Mouse (Mus musculus) myocyte (in vitro differentiated cells): ENCODE measurements around the gene Gid8. TPM values are rescaled to one million over a fixed set of nuclear protein-coding genes. Genes with fewer than 3 reads are reported as not detected.
A peak's percentile ranks its signal among the peaks of the same experiment; 100 is the strongest.

Source experiments
- H3K27me3 ChIP-seq: one replicate; pipeline ENCODE4 v1.6.1; 2011; ENCODE audit not compliant: control insufficient read depth, insufficient read depth, insufficient read length
- H3K36me3 ChIP-seq: one replicate; pipeline ENCODE4 v1.6.1; 2011; ENCODE audit not compliant: control insufficient read depth, insufficient read depth
- H3K4me2 ChIP-seq: one replicate; pipeline ENCODE4 v1.6.1; 2011; ENCODE audit warnings: low read depth, control low read depth
- H3K4me3 ChIP-seq: one replicate; pipeline ENCODE4 v1.5.1; 2011; ENCODE audit warnings: mild to moderate bottlenecking, control low read depth, moderate library complexity
- H3K79me2 ChIP-seq: one replicate; pipeline ENCODE4 v1.6.1; 2011; ENCODE audit not compliant: control insufficient read depth, insufficient read depth
- H3ac ChIP-seq: one replicate; pipeline ENCODE4 v1.6.1; 2011; ENCODE audit not compliant: control insufficient read depth, insufficient read length
- CEBPB ChIP-seq: IDR thresholded peaks from 2 replicates; pipeline ENCODE4 v1.6.1; 2011; ENCODE audit warnings: mild to moderate bottlenecking, moderate library complexity; ENCODE audit not compliant: poor library complexity, insufficient read depth, severe bottlenecking
- E2F4 ChIP-seq: IDR thresholded peaks from one replicate; pipeline ENCODE4 v1.6.1; 2011; ENCODE audit warnings: mild to moderate bottlenecking, control low read depth, moderate library complexity; ENCODE audit not compliant: insufficient read depth
- MAX ChIP-seq: IDR thresholded peaks from one replicate; pipeline ENCODE4 v1.6.1; 2011; ENCODE audit warnings: low read depth, mild to moderate bottlenecking, control low read depth
- MYOD1 ChIP-seq, 3 experiments: IDR thresholded peaks; one replicate each; pipeline ENCODE4 v1.6.1; 2011; ENCODE audit warnings: control low read depth in 2 of 3, low read depth in 2 of 3, mild to moderate bottlenecking in 2 of 3, moderate library complexity in 1 of 3; ENCODE audit not compliant: insufficient read length in 2 of 3, control insufficient read depth in 1 of 3
- MYOG ChIP-seq, 3 experiments: IDR thresholded peaks; one replicate each; pipeline ENCODE4 v1.6.1; 2011; ENCODE audit warnings: control low read depth in 2 of 3, low read depth in 2 of 3, mild to moderate bottlenecking in 2 of 3; ENCODE audit not compliant: insufficient read length in 2 of 3, control insufficient read depth in 1 of 3, insufficient read depth in 1 of 3
- POLR2A ChIP-seq: IDR thresholded peaks from one replicate; pipeline ENCODE4 v1.6.1; 2011; ENCODE audit warnings: low read depth, mild to moderate bottlenecking, control low read depth, moderate library complexity; ENCODE audit not compliant: insufficient read length
- POLR2AphosphoS2 ChIP-seq: IDR thresholded peaks from one replicate; pipeline ENCODE4 v1.6.1; 2011; ENCODE audit warnings: low read depth, control low read depth; ENCODE audit not compliant: insufficient read length
- REST ChIP-seq: IDR thresholded peaks from one replicate; pipeline ENCODE4 v1.6.1; 2011; ENCODE audit warnings: mild to moderate bottlenecking, control low read depth, moderate library complexity; ENCODE audit not compliant: insufficient read depth, insufficient read length
- SRF ChIP-seq: IDR thresholded peaks from one replicate; pipeline ENCODE4 v1.6.1; 2011; ENCODE audit warnings: low read depth; ENCODE audit not compliant: control insufficient read depth, insufficient read length
- TCF12 ChIP-seq: IDR thresholded peaks from one replicate; pipeline ENCODE4 v1.6.1; 2011; ENCODE audit warnings: mild to moderate bottlenecking, control low read depth; ENCODE audit not compliant: poor library complexity, insufficient read depth, severe bottlenecking
- TCF3 ChIP-seq: IDR thresholded peaks from one replicate; pipeline ENCODE4 v1.6.1; 2011; ENCODE audit warnings: low read depth, control low read depth; ENCODE audit not compliant: insufficient read length
- USF1 ChIP-seq: IDR thresholded peaks from one replicate; pipeline ENCODE4 v1.6.1; 2011; ENCODE audit warnings: low read depth, mild to moderate bottlenecking, control low read depth, moderate library complexity
- polyA plus RNA-seq: library from polyadenylated mRNA; unstranded; fragments of >200 nt; fragmentation: generic; extraction: Trizol; gene quantifications from one replicate; pipeline ENCODE4 v1.2.1, GENCODE M21; 2012; ENCODE audit warnings: missing spikeins

Gid8 gene
- polyA plus RNA-seq, 1 experiment = 44.9 TPM

GRCm38 (mm10) chr2:180703175-180703574, 6.7 kb upstream of the Gid8 start:
- Histone ChIP-seq H3K4me2 (peak overlapping the region; percentile 93), H3K36me3 (no peaks in the 10 kb centered on the region), H3K79me2 (peaks cover 94% of the 10 kb centered on the region), H3ac (no peak overlapping the region), H3K4me3 (peak overlapping the region; percentile 88), H3K27me3 (no peaks in the 10 kb centered on the region)
- TF ChIP-seq POLR2AphosphoS2 (no peak), TCF12 (no peak), USF1 (no peak), REST (no peak), SRF (no peak), CEBPB (no peak), TCF3 (no peak), MAX (no peak), E2F4 (no peak), MYOD1 (IDR thresholded peaks at IDR 0.05; ENCODE audit: control insufficient read depth in 1 of 3, insufficient read length in 2 of 3, low read depth in 2 of 3) (no peak), POLR2A (no peak), MYOG (IDR thresholded peaks at IDR 0.05; ENCODE audit: control insufficient read depth in 1 of 3, insufficient read depth in 1 of 3, insufficient read length in 2 of 3, low read depth in 2 of 3) (no peak)

GRCm38 (mm10) chr2:180703645-180704359, 6.1 kb upstream of the Gid8 start:
- H3K4me3 ChIP-seq = no peak overlapping the region
- no peak overlapping the region for H3K4me2 ChIP-seq
- no peaks in the 10 kb centered on the region for H3K27me3 ChIP-seq
- no peaks in the 10 kb centered on the region for H3K36me3 ChIP-seq
- H3ac ChIP-seq = no peak overlapping the region
- H3K79me2 ChIP-seq = peaks cover 94% of the 10 kb centered on the region
- TF ChIP-seq POLR2AphosphoS2 = no peak
- TF ChIP-seq USF1 = no peak
- TF ChIP-seq SRF = no peak
- TF ChIP-seq MYOG (IDR thresholded peaks at IDR 0.05; ENCODE audit: control insufficient read depth in 1 of 3, insufficient read depth in 1 of 3, insufficient read length in 2 of 3, low read depth in 2 of 3) = no peak
- no peak for TF ChIP-seq E2F4
- no peak for TF ChIP-seq REST
- TF ChIP-seq TCF12 = no peak
- no peak for TF ChIP-seq TCF3
- TF ChIP-seq CEBPB = no peak
- TF ChIP-seq MAX = no peak
- no peak for TF ChIP-seq MYOD1 (IDR thresholded peaks at IDR 0.05; ENCODE audit: control insufficient read depth in 1 of 3, insufficient read length in 2 of 3, low read depth in 2 of 3)
- TF ChIP-seq POLR2A = no peak

GRCm38 (mm10) chr2:180704591-180704990, 5.3 kb upstream of the Gid8 start:
- Histone ChIP-seq H3K4me3 (no peak overlapping the region), H3K27me3 (no peaks in the 10 kb centered on the region), H3K36me3 (no peaks in the 10 kb centered on the region), H3K79me2 (peaks cover 94% of the 10 kb centered on the region), H3K4me2 (no peak overlapping the region), H3ac (no peak overlapping the region)
- TF ChIP-seq POLR2A = no peak
- TF ChIP-seq SRF = no peak
- TF ChIP-seq MYOG (IDR thresholded peaks at IDR 0.05; ENCODE audit: control insufficient read depth in 1 of 3, insufficient read depth in 1 of 3, insufficient read length in 2 of 3, low read depth in 2 of 3) = no peak
- TF ChIP-seq REST = no peak
- TF ChIP-seq TCF3 = no peak
- TF ChIP-seq CEBPB = no peak

- peaks cover 91% of the 10 kb centered on the region for H3K79me2 ChIP-seq
- no peak overlapping the region for H3K4me3 ChIP-seq
- H3ac ChIP-seq = no peak overlapping the region
- H3K27me3 ChIP-seq = no peaks in the 10 kb centered on the region
- no peaks in the 10 kb centered on the region for H3K36me3 ChIP-seq
- H3K4me2 ChIP-seq = no peak overlapping the region
- TF ChIP-seq CEBPB (no peak), MYOD1 (IDR thresholded peaks at IDR 0.05; ENCODE audit: control insufficient read depth in 1 of 3, insufficient read length in 2 of 3, low read depth in 2 of 3) (no peak), USF1 (no peak), POLR2A (no peak), E2F4 (no peak), MAX (no peak), SRF (no peak), TCF12 (no peak), MYOG (IDR thresholded peaks at IDR 0.05; ENCODE audit: control insufficient read depth in 1 of 3, insufficient read depth in 1 of 3, insufficient read length in 2 of 3, low read depth in 2 of 3) (no peak), POLR2AphosphoS2 (no peak)
Measured at GRCm38 (mm10) chr2:180705066-180705465, 4.9 kb upstream of the Gid8 start.

GRCm38 (mm10) chr2:180705975-180706374, 3.9 kb upstream of the Gid8 start:
- Histone ChIP-seq H3K27me3 (no peaks in the 10 kb centered on the region), H3K4me3 (no peak overlapping the region), H3K79me2 (peaks cover 90% of the 10 kb centered on the region), H3K36me3 (no peaks in the 10 kb centered on the region), H3ac (no peak overlapping the region), H3K4me2 (no peak overlapping the region)
- TF ChIP-seq POLR2AphosphoS2 (no peak), TCF3 (no peak), TCF12 (no peak), REST (no peak), SRF (no peak), MYOG (IDR thresholded peaks at IDR 0.05; ENCODE audit: control insufficient read depth in 1 of 3, insufficient read depth in 1 of 3, insufficient read length in 2 of 3, low read depth in 2 of 3) (no peak), E2F4 (no peak), POLR2A (no peak), USF1 (no peak), MAX (no peak), MYOD1 (IDR thresholded peaks at IDR 0.05; ENCODE audit: control insufficient read depth in 1 of 3, insufficient read length in 2 of 3, low read depth in 2 of 3) (no peak), CEBPB (no peak)
